Mouse (Mus musculus) embryonic facial prominence, embryonic 12.5 days (tissue): ENCODE results near the gene Trim6. TPM values are rescaled to one million over a fixed set of nuclear protein-coding genes. Genes with fewer than 3 reads are reported as not detected.
"Not testable (repeated sequence)": the region's sequence is repeated elsewhere in the genome, so short reads cannot be mapped to it uniquely, and the experiment has no call there.

ENCODE experiments used
- ATAC-seq: fragments of 200-750 bp; cut with Nextera tagmentation; 2 replicates; pipeline ENCODE4 v1.8.0; 2017; ENCODE audit not compliant: insufficient number of reproducible peaks, insufficient read depth, low FRiP score, low TSS enrichment
- H3K27ac ChIP-seq: fragments of 300-500 bp; sonication (generic); 2 replicates; pipeline ENCODE4 v1.5.1; 2016; ENCODE audit warnings: mild to moderate bottlenecking
- H3K27me3 ChIP-seq: fragments of 300-500 bp; sonication (generic); 2 replicates; pipeline ENCODE4 v1.6.1; 2016; ENCODE audit warnings: mild to moderate bottlenecking, moderate library complexity
- H3K36me3 ChIP-seq: fragments of 300-500 bp; sonication (generic); 2 replicates; pipeline ENCODE4 v1.6.1; 2016; ENCODE audit warnings: mild to moderate bottlenecking
- H3K4me1 ChIP-seq: fragments of 300-500 bp; sonication (generic); 2 replicates; pipeline ENCODE4 v1.6.1; 2016
- H3K4me2 ChIP-seq: fragments of 300-500 bp; sonication (generic); replicated peaks from 2 replicates; pipeline ENCODE4 v1.6.1; 2016; ENCODE audit warnings: mild to moderate bottlenecking, moderate library complexity
- H3K4me3 ChIP-seq: fragments of 300-500 bp; sonication (generic); 2 replicates; pipeline ENCODE4 v1.5.1; 2016; ENCODE audit warnings: mild to moderate bottlenecking
- H3K9ac ChIP-seq: fragments of 300-500 bp; sonication (generic); 2 replicates; pipeline ENCODE4 v1.6.1; 2016; ENCODE audit warnings: mild to moderate bottlenecking, moderate library complexity
- H3K9me3 ChIP-seq: fragments of 300-500 bp; sonication (generic); 2 replicates; pipeline ENCODE4 v1.6.1; 2016; ENCODE audit warnings: mild to moderate bottlenecking, moderate library complexity
- WGBS: fragments of 180-500 bp; shearing (Covaris S2); methylation state at CpG from one replicate; pipeline ENCODE4 v1.1.7; 2016; 5-methylcytosine and 5-hydroxymethylcytosine counted together
- polyA plus RNA-seq: library from polyadenylated mRNA; unstranded; fragments of >200 nt; fragmentation: Nextera tagmentation; extraction: Ambion mirVana; gene quantifications from 2 replicates; pipeline ENCODE4 v1.2.1, GENCODE M21; 2016

Gene Trim6
- polyA plus RNA-seq, 1 experiment from 2014 or later: 1.9 TPM

DNA sequence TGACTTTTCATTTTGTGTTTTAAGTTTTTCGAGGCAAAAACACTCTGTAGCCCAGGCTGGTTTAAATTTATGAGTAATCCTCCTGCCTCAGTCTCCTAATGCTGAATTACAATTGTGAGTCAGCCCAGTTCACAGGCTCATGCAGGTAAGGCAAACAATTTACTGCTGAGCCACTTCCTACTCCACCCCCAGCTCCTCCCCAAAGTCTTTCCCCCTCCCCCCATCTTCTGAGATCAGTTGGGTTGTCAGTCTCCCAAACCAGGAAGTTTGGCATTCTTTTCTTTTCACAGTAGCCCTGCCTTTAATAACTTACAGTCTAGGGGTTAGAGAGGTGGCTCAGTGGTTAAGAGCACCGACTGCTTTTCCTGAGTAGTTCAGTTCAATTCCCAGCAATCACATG, 712 bp upstream of the Trim6 start:
- no peak overlapping the region for H3K4me3 ChIP-seq
- H3K27me3 ChIP-seq: no peaks in the 10 kb centered on the region
- H3K4me2 ChIP-seq: no peak overlapping the region
- H3K4me1 ChIP-seq: no peaks in the 10 kb centered on the region
- ATAC-seq: no peak
- no peaks in the 10 kb centered on the region for H3K36me3 ChIP-seq
- no peaks in the 10 kb centered on the region for H3K9me3 ChIP-seq
- no peak overlapping the region for H3K9ac ChIP-seq
- no peak overlapping the region for H3K27ac ChIP-seq
- WGBS: 71% methylated on average over 2 of the region's 2 CpGs

DNA sequence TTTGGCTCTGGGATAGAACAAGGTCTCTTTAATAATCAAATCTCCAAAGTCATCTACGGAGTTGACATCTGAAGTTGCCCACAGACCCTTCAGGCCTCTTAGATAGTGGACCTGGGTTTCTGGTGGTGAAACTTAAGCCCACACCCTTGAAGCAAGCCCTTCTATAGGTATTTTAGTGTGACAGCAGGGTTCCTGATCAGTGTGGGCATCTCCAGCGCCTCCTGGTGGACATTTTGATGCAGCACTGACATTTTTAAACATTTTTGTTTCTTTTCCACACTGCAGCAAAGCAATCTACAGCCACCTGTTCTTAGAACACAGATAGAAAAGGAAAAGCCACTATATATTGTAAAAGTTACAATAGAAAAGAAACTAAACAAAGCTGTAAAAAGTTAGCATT, 12.6 kb downstream of the Trim6 start:
- Histone ChIP-seq H3K4me2 (no peak overlapping the region), H3K4me1 (no peaks in the 10 kb centered on the region), H3K27me3 (no peaks in the 10 kb centered on the region), H3K9me3 (no peaks in the 10 kb centered on the region), H3K4me3 (no peak overlapping the region), H3K36me3 (no peaks in the 10 kb centered on the region), H3K9ac (no peak overlapping the region), H3K27ac (no peak overlapping the region)
- no peak for ATAC-seq
- 26% methylated on average over 2 of the region's 2 CpGs for WGBS

DNA sequence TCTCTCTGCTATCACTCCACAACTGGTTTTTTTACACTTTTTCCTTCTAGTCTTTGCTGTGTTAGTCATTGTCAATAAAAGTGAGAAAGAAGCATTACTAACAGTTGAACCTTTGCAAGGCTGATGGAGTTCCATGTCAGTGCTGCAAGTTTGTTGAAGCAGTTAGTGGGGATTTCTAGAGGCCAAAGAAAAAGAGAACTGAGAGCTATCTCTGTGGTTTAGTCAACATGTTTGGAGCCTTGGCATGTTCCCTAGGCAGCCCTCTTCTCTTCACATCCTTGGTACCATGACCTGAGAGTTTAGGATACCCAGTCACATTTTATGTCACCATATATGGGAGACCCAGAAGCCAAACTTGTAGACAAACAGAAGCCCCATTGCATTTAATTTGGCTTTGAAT, 22.3 kb downstream of the Trim6 start:
- Histone ChIP-seq H3K9me3 (no peaks in the 10 kb centered on the region), H3K9ac (no peak overlapping the region), H3K4me1 (no peaks in the 10 kb centered on the region), H3K4me2 (no peak overlapping the region), H3K27me3 (no peaks in the 10 kb centered on the region), H3K36me3 (no peaks in the 10 kb centered on the region), H3K4me3 (no peak overlapping the region), H3K27ac (no peak overlapping the region)
- no peak for ATAC-seq

DNA sequence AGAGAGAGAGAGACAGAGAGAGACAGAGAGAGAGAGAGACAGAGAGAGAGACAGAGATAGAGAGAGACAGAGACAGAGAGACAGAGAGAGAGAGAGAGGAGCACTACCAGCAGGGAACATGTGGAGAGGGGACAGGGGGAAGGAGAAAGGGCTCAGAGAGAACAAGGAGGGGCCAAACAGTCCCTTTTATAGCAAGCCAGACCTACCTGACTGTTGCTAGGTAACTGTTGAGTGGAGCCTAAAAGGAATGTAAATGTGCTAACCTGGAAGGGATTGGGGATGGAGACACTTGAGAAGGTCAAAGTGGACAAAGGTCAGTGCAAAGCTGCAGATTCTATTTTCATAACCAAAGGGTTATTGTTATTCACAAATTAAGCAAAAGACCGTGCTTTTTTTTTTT, 25.0 kb downstream of the Trim6 start:
- Histone ChIP-seq H3K36me3 (no peaks in the 10 kb centered on the region), H3K4me1 (no peaks in the 10 kb centered on the region), H3K4me2 (no peak overlapping the region), H3K9me3 (no peaks in the 10 kb centered on the region), H3K27ac (no peak overlapping the region), H3K27me3 (no peaks in the 10 kb centered on the region), H3K9ac (no peak overlapping the region), H3K4me3 (no peak overlapping the region)
- ATAC-seq: no peak
- WGBS: 57% methylated on average over 1 of the region's 1 CpGs

DNA sequence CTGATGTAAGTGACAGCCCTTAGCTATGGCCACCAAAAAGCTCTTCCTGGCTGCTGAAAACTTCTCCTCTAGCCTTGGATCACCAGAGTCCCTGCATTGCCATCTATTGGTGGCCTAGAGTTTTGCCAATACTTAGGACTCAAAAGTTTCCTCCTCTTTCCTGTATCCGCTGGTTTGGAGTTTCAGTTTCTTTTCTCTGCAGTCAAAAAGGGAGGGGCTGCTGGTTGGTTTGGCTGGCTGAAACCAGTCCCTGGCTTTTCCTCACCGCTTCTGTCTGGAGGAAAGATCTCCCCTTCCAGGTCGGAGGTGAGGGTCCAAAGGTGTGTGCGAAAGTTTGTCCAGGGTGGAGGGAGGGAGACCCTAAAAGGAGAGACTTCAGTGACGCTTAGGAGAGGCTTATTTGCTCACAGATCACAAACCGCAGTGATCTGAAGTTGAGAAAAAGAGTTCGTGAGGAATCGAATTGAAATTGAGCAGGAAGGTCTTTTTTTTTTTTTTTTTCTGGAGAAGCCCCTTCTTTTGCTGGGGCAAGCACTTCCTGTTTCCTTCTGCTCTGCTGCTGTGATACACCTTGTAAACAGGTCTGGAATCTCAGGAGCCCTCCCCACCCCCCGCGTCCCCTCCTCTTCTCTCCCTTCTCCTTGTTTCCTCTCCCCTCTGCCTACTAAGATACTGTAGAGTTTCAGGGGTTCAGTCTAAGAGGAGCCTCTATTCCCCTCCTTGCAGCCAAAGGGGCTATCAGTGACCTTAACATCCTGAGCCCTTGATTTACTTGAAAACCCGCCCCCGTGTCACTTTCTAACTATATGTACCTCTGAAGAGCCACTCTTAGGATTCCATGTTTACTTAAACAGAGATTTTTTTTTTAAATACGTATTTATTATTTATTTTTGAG, 25.9 kb downstream of the Trim6 start, which contains the start of gene Trim34a:
Gene Trim34a, plus strand, starts transcription at position 171 of the 895 bp plus-strand sequence.
- H3K4me3 ChIP-seq: peak within 1 kb of the TSS; percentile 44
- H3K36me3 ChIP-seq: no peaks in the 10 kb centered on the region
- no peaks in the 10 kb centered on the region for H3K9me3 ChIP-seq
- 6% methylated on average over 13 of the region's 13 CpGs for WGBS
- no peaks in the 10 kb centered on the region for H3K27me3 ChIP-seq
- ATAC-seq: peak; percentile 75
- H3K4me1 ChIP-seq: no peaks in the 10 kb centered on the region
- 0 out of 2 replicates have a peak within 1 kb of the TSS, but pooled peaks have one; percentile 55 for H3K27ac ChIP-seq
- H3K4me2 ChIP-seq: peak within 1 kb of the TSS; percentile 53
- H3K9ac ChIP-seq: peak within 1 kb of the TSS; percentile 51; the same call in 1 of the 2 replicates

DNA sequence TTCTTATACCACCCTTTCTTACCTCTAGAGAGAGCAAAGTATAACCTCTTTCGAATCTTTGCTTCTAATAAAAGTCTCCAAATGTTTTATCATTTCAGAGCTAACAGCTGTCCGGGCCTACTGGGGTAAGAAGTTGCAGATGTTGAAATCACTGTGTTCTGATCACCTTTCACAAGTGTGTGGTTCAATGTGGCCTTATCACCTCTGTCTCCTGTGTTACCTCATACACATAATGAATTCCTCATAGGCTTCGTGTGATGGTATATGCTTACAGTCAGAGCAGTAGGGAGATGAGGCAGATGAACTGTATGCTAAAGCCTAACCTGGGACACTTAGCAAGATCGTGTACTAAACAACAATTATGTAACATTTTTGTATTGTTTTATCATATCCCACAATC, 41.8 kb downstream of the Trim6 start:
- H3K9me3 ChIP-seq, H3K36me3 ChIP-seq, H3K4me3 ChIP-seq, H3K27me3 ChIP-seq, H3K4me2 ChIP-seq, H3K9ac ChIP-seq, H3K27ac ChIP-seq, ATAC-seq, H3K4me1 ChIP-seq: not testable (repeated sequence)
- WGBS: 86% methylated on average over 4 of the region's 4 CpGs

DNA sequence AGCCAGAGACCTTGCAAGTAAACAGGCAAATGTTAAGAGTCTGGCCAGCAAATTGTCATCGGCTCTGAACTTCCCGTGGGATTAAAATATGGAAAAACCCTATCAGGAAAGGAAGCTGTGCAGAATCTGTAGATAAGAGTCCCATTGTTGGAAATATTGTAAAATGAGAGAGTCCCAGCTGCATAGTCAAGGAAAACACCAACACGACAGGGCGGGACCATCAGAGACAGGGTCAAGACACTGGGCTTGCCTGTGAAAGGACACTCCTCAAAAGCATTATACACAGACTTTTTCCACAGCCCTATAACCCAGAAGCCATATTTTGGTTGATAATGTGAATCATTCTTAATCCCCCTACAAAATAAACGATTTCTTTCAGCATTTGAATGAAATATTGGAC, 46.7 kb downstream of the Trim6 start:
- not testable (repeated sequence) for H3K36me3 ChIP-seq, H3K4me2 ChIP-seq, H3K27ac ChIP-seq, H3K9ac ChIP-seq, H3K9me3 ChIP-seq, ATAC-seq, H3K4me1 ChIP-seq, H3K4me3 ChIP-seq, H3K27me3 ChIP-seq
- 96% methylated on average over 5 of the region's 5 CpGs for WGBS

DNA sequence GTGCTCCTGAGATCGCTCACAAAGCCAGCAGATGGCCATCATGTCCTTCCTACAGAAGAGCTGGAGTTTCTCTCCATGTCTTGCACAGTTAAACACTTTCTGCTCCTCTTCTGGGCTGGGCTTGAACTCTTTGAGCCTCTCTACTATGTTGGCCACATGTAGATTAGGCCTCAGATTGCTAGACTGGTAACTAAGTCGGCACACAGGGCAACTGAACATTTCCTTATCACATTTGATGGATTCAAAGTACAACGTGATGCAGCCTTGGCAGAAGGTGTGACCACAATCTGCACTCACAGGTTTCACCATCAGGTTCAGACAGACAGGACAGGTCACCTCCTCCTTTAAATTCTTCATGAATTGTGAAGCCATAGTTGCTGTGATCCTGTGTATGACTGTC, 60.8 kb downstream of the Trim6 start:
- H3K27me3 ChIP-seq, H3K4me2 ChIP-seq, H3K4me1 ChIP-seq, ATAC-seq, H3K9ac ChIP-seq, H3K27ac ChIP-seq, H3K36me3 ChIP-seq, H3K4me3 ChIP-seq, H3K9me3 ChIP-seq: not testable (repeated sequence)
- 83% methylated on average over 3 of the region's 3 CpGs for WGBS

Other genes with a start within 250 kb of the Trim6 start
- not detected in 2 replicates for gene Olfr635, start 247.6 kb upstream of the Trim6 start, polyA plus RNA-seq
- gene Olfr638, start 220.0 kb upstream of the Trim6 start, polyA plus RNA-seq: not detected in 2 replicates
- 0.04 TPM in 1 of 2 replicates, not detected in the other for gene Olfr639, start 201.5 kb upstream of the Trim6 start, polyA plus RNA-seq
- not detected in 2 replicates for gene Olfr640, start 193.2 kb upstream of the Trim6 start, polyA plus RNA-seq
- gene Olfr641, start 183.3 kb upstream of the Trim6 start, polyA plus RNA-seq: not detected in 2 replicates
- gene Olfr642, start 166.1 kb upstream of the Trim6 start, polyA plus RNA-seq: not detected in 2 replicates
- not detected in 2 replicates for gene 4930516K23Rik, start 157.3 kb upstream of the Trim6 start, polyA plus RNA-seq
- not detected in 2 replicates for gene Olfr644, start 146.9 kb upstream of the Trim6 start, polyA plus RNA-seq
- not detected in 2 replicates for gene Olfr645, start 133.3 kb upstream of the Trim6 start, polyA plus RNA-seq
- not detected in 2 replicates for gene Olfr646, start 113.9 kb upstream of the Trim6 start, polyA plus RNA-seq
- gene Ubqln5, start 89.0 kb upstream of the Trim6 start, polyA plus RNA-seq: not detected in 2 replicates
- gene Olfr643, start 81.4 kb upstream of the Trim6 start, polyA plus RNA-seq: not detected in 2 replicates
- gene Ubqln3, start 75.5 kb upstream of the Trim6 start, polyA plus RNA-seq: not detected in 2 replicates
- gene Ubqlnl, start 68.2 kb upstream of the Trim6 start, polyA plus RNA-seq: not detected in 2 replicates
- gene Olfm5, start 54.0 kb upstream of the Trim6 start, polyA plus RNA-seq: 0.33 and 0.45 TPM in 2 replicates
- gene Olfr648, start 35.4 kb upstream of the Trim6 start, polyA plus RNA-seq: 0.24 and 0.37 TPM in 2 replicates
- gene Olfr649, start 22.8 kb upstream of the Trim6 start, polyA plus RNA-seq: not detected in 2 replicates
- gene Trim34a, start 25.7 kb downstream of the Trim6 start, polyA plus RNA-seq: 1.6 and 2.0 TPM in 2 replicates
- 0.13 and 0.15 TPM in 2 replicates for gene Trim5, start 69.3 kb downstream of the Trim6 start, polyA plus RNA-seq
- gene Trim12a, start 96.7 kb downstream of the Trim6 start, polyA plus RNA-seq: 5.3 and 5.8 TPM in 2 replicates
- gene Trim34b, start 110.7 kb downstream of the Trim6 start, polyA plus RNA-seq: 0.22 TPM in 1 of 2 replicates, not detected in the other
- gene Trim12c, start 134.6 kb downstream of the Trim6 start, polyA plus RNA-seq: 2.0 and 2.3 TPM in 2 replicates
- not detected in 2 replicates for gene Trim30b, start 151.1 kb downstream of the Trim6 start, polyA plus RNA-seq
- 0.18 TPM in 1 of 2 replicates, not detected in the other for gene Trim30c, start 182.0 kb downstream of the Trim6 start, polyA plus RNA-seq
- gene Trim30a, start 246.4 kb downstream of the Trim6 start, polyA plus RNA-seq: 0.72 and 1.3 TPM in 2 replicates